Mouse (Mus musculus): ENCODE measurements around the gene Ric8a. TPM values are rescaled to one million over a fixed set of nuclear protein-coding genes. Genes with fewer than 3 reads are reported as not detected.

The Ric8a gene
- polyA plus RNA-seq, 1 experiment from 2014 or later, result 65.7 TPM

GRCm38 (mm10) chr7:140860728-140861127 is 4.0 kb downstream of the Ric8a start:
- no peak for ATAC-seq (ENCODE audit: insufficient number of reproducible peaks, insufficient read depth, low FRiP score, low read depth)
- H3K4me2 ChIP-seq (replicated peaks; ENCODE audit: low read depth, low read length), result no peak overlapping the region
- H3K27ac ChIP-seq (ENCODE audit: low read length), result no peak overlapping the region
- peaks cover 7% of the 10 kb centered on the region for H3K4me1 ChIP-seq (ENCODE audit: control insufficient read depth, insufficient read depth, low read length)
- no peaks in the 10 kb centered on the region for H3K27me3 ChIP-seq (ENCODE audit: control insufficient read depth, insufficient read depth, low read length)
- H3K4me3 ChIP-seq (ENCODE audit: low read depth, low read length), result no peak overlapping the region
- no peak overlapping the region for H3K9ac ChIP-seq (replicated peaks; ENCODE audit: low read depth, low read length)
- 82% methylated on average over 5 of the region's 5 CpGs for WGBS
- no peaks in the 10 kb centered on the region for H3K9me3 ChIP-seq (ENCODE audit: control insufficient read depth, low read depth, low read length)
- H3K36me3 ChIP-seq (ENCODE audit: control insufficient read depth, insufficient read depth, low read length), result peaks cover 53% of the 10 kb centered on the region

DNA sequence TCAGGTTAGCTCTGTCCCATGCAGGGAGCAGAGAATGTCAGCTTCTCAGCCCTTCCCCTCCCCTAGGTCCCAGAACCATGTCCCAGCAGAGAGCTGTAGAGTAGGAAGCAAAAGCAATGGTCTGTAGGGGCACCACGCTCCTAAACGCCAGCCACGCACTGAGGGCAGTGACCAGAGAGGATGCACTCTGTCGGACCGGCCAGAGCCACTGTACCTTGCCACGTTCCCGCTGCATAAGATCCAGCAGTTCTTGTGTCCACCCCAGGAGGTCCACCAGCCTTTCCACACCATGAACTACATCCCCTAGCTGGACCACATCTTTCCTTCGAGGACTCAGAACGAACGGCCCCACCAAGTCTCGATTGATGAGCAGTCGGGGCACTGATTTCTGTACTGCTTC is 8.0 kb downstream of the Ric8a start:
- H3K4me2 ChIP-seq (replicated peaks; ENCODE audit: low read depth, low read length), result no peak overlapping the region
- H3K9me3 ChIP-seq (ENCODE audit: control insufficient read depth, low read depth, low read length), result no peaks in the 10 kb centered on the region
- H3K4me1 ChIP-seq (ENCODE audit: control insufficient read depth, insufficient read depth, low read length), result no peaks in the 10 kb centered on the region
- 90% methylated on average over 12 of the region's 12 CpGs for WGBS
- H3K9ac ChIP-seq (replicated peaks; ENCODE audit: low read depth, low read length), result no peak overlapping the region
- H3K36me3 ChIP-seq (ENCODE audit: control insufficient read depth, insufficient read depth, low read length), result peaks cover 38% of the 10 kb centered on the region
- no peak for ATAC-seq (ENCODE audit: insufficient number of reproducible peaks, insufficient read depth, low FRiP score, low read depth)
- no peaks in the 10 kb centered on the region for H3K27me3 ChIP-seq (ENCODE audit: control insufficient read depth, insufficient read depth, low read length)
- no peak overlapping the region for H3K4me3 ChIP-seq (ENCODE audit: low read depth, low read length)
- H3K27ac ChIP-seq (ENCODE audit: low read length), result no peak overlapping the region

- Histone ChIP-seq H3K4me1 (ENCODE audit: control insufficient read depth, insufficient read depth, low read length) (no peaks in the 10 kb centered on the region), H3K4me2 (replicated peaks; ENCODE audit: low read depth, low read length) (no peak overlapping the region), H3K9me3 (ENCODE audit: control insufficient read depth, low read depth, low read length) (no peaks in the 10 kb centered on the region), H3K9ac (replicated peaks; ENCODE audit: low read depth, low read length) (no peak overlapping the region), H3K27ac (ENCODE audit: low read length) (no peak overlapping the region), H3K36me3 (ENCODE audit: control insufficient read depth, insufficient read depth, low read length) (peaks cover 14% of the 10 kb centered on the region; the same call in 1 of the 2 replicates), H3K27me3 (ENCODE audit: control insufficient read depth, insufficient read depth, low read length) (no peaks in the 10 kb centered on the region), H3K4me3 (ENCODE audit: low read depth, low read length) (no peak overlapping the region)
- ATAC-seq (ENCODE audit: insufficient number of reproducible peaks, insufficient read depth, low FRiP score, low read depth), result no peak
- 92% methylated on average over 4 of the region's 4 CpGs for WGBS
Measured at GRCm38 (mm10) chr7:140874224-140874623, 17.5 kb downstream of the Ric8a start.

GRCm38 (mm10) chr7:140877364-140877763 is 20.6 kb downstream of the Ric8a start:
- no peaks in the 10 kb centered on the region for H3K9me3 ChIP-seq (ENCODE audit: control insufficient read depth, low read depth, low read length)
- no peak overlapping the region for H3K4me2 ChIP-seq (replicated peaks; ENCODE audit: low read depth, low read length)
- ATAC-seq (ENCODE audit: insufficient number of reproducible peaks, insufficient read depth, low FRiP score, low read depth), result no peak
- H3K4me3 ChIP-seq (ENCODE audit: low read depth, low read length), result no peak overlapping the region
- H3K27me3 ChIP-seq (ENCODE audit: control insufficient read depth, insufficient read depth, low read length), result no peaks in the 10 kb centered on the region
- peaks cover 7% of the 10 kb centered on the region; the same call in 1 of the 2 replicates for H3K4me1 ChIP-seq (ENCODE audit: control insufficient read depth, insufficient read depth, low read length)
- no peak overlapping the region for H3K27ac ChIP-seq (ENCODE audit: low read length)
- 73% methylated on average over 6 of the region's 6 CpGs for WGBS
- peaks cover 8% of the 10 kb centered on the region; the same call in 1 of the 2 replicates for H3K36me3 ChIP-seq (ENCODE audit: control insufficient read depth, insufficient read depth, low read length)
- H3K9ac ChIP-seq (replicated peaks; ENCODE audit: low read depth, low read length), result no peak overlapping the region

- WGBS, result 89% methylated on average over 7 of the region's 7 CpGs
- ATAC-seq (ENCODE audit: insufficient number of reproducible peaks, insufficient read depth, low FRiP score, low read depth), result no peak
- H3K27me3 ChIP-seq (ENCODE audit: control insufficient read depth, insufficient read depth, low read length), result no peaks in the 10 kb centered on the region
- H3K4me2 ChIP-seq (replicated peaks; ENCODE audit: low read depth, low read length), result no peak overlapping the region
- H3K4me3 ChIP-seq (ENCODE audit: low read depth, low read length), result no peak overlapping the region
- no peaks in the 10 kb centered on the region for H3K9me3 ChIP-seq (ENCODE audit: control insufficient read depth, low read depth, low read length)
- no peak overlapping the region for H3K27ac ChIP-seq (ENCODE audit: low read length)
- peaks cover 7% of the 10 kb centered on the region; the same call in 1 of the 2 replicates for H3K4me1 ChIP-seq (ENCODE audit: control insufficient read depth, insufficient read depth, low read length)
- H3K36me3 ChIP-seq (ENCODE audit: control insufficient read depth, insufficient read depth, low read length), result peaks cover 6% of the 10 kb centered on the region; the same call in 1 of the 2 replicates
- H3K9ac ChIP-seq (replicated peaks; ENCODE audit: low read depth, low read length), result no peak overlapping the region
Measured at GRCm38 (mm10) chr7:140879355-140879754, 22.6 kb downstream of the Ric8a start.

- Histone ChIP-seq H3K36me3 (ENCODE audit: control insufficient read depth, insufficient read depth, low read length) (peaks cover 9% of the 10 kb centered on the region; the same call in 1 of the 2 replicates), H3K4me2 (replicated peaks; ENCODE audit: low read depth, low read length) (peak overlapping the region; percentile 59; the same call in 1 of the 2 replicates), H3K4me3 (ENCODE audit: low read depth, low read length) (no peak overlapping the region), H3K27ac (ENCODE audit: low read length) (no peak overlapping the region), H3K4me1 (ENCODE audit: control insufficient read depth, insufficient read depth, low read length) (peaks cover 7% of the 10 kb centered on the region; the same call in 1 of the 2 replicates), H3K27me3 (ENCODE audit: control insufficient read depth, insufficient read depth, low read length) (no peaks in the 10 kb centered on the region), H3K9me3 (ENCODE audit: control insufficient read depth, low read depth, low read length) (no peaks in the 10 kb centered on the region), H3K9ac (replicated peaks; ENCODE audit: low read depth, low read length) (no peak overlapping the region)
- 73% methylated on average over 3 of the region's 3 CpGs for WGBS
- ATAC-seq (ENCODE audit: insufficient number of reproducible peaks, insufficient read depth, low FRiP score, low read depth), result no peak
Measured at GRCm38 (mm10) chr7:140880419-140880818, 23.7 kb downstream of the Ric8a start.

DNA sequence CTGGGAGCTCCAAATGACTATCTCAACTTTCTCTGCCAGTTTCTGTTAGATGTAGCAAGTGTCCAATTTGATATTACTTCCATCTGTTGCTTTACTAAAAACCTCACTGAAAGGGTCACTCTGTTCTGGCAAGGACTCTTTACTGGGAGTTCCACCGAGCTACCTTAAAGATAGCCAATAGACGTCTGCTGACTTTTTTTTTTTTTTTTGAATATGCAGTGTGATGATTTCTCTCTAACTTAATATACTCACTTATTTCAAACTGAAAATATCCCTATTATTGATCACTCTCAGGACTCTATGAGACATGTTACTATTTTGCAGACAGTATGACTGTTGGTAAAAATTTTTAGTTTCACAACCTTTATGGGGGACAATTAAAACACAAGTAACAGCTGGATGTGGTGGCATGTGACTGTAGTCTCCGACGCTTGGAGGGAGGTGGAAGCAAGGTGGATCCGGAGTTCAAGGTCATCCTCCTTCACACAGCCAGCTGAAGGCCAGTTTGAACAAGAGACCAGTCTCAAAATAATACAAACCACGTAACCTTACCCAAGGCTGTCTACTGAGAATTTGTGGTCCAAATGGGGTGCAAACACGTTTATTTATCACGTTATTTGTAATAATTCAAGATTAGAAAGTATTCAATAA is 24.2 kb downstream of the Ric8a start:
- peak overlapping the region; percentile 79 for H3K4me3 ChIP-seq (ENCODE audit: low read depth, low read length)
- peaks cover 7% of the 10 kb centered on the region; the same call in 1 of the 2 replicates for H3K4me1 ChIP-seq (ENCODE audit: control insufficient read depth, insufficient read depth, low read length)
- H3K9me3 ChIP-seq (ENCODE audit: control insufficient read depth, low read depth, low read length), result no peaks in the 10 kb centered on the region
- peaks cover 4% of the 10 kb centered on the region; the same call in 1 of the 2 replicates for H3K36me3 ChIP-seq (ENCODE audit: control insufficient read depth, insufficient read depth, low read length)
- H3K9ac ChIP-seq (replicated peaks; ENCODE audit: low read depth, low read length), result peak overlapping the region; percentile 19; the same call in 1 of the 2 replicates
- no peaks in the 10 kb centered on the region for H3K27me3 ChIP-seq (ENCODE audit: control insufficient read depth, insufficient read depth, low read length)
- H3K4me2 ChIP-seq (replicated peaks; ENCODE audit: low read depth, low read length), result peak overlapping the region; percentile 59
- no peak overlapping the region; the same call in 1 of the 2 replicates for H3K27ac ChIP-seq (ENCODE audit: low read length)
- no peak for ATAC-seq (ENCODE audit: insufficient number of reproducible peaks, insufficient read depth, low FRiP score, low read depth)
- 15% methylated on average over 8 of the region's 8 CpGs for WGBS

DNA sequence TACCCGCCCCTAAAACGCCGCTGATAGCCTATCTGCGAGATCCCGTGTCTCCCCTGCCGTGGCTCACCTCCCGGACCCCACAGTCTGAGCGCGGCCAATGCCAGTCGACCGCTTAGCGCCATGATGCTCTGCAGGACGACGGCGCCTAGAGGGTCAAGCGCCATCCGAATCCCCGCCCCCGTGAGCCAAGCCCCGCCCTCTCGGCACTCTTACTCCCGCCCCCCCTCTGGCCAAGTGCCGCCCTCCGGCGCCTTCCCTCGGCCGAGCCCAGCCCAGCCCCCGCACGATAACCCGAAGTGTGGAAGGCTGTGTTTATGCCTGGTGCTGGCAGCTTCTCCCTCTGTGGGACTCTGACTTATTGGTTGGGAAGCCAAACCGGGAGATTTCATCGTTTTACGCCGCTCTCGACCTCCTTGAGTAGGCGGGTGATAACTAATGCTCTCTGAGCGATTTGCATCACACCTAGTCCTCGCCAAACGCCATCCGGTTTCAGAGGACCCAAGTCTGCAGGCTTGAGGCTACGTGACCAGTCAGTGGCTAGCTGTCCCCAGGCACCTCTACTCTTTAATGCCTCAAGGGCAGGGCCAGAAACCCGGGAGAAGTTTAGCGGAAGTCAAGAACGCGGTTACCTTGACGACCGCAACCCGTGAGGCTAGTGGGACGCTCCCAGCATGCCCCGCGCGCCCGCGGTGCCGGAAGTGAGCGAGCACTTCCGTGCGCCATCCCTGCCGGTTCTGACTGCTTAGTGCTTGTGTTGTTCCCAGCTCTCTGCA is 25.1 kb downstream of the Ric8a start, which contains the start of the genes Psmd13 and Sirt3:
TSS of gene Psmd13 (plus strand) at position 273 of the 773 bp plus-strand sequence.
TSS of gene Sirt3 (minus strand) at position 614 of the 773 bp plus-strand sequence.
- WGBS, result under 1% methylated on average over 59 of the region's 59 CpGs
- peak; percentile 95 for ATAC-seq (ENCODE audit: insufficient number of reproducible peaks, insufficient read depth, low FRiP score, low read depth)

More for the DNA sequence above, 25.1 kb downstream of the Ric8a start, which contains the start of the genes Psmd13 and Sirt3:
- Histone ChIP-seq H3K27me3 (ENCODE audit: control insufficient read depth, insufficient read depth, low read length) (no peaks in the 10 kb centered on the region), H3K9me3 (ENCODE audit: control insufficient read depth, low read depth, low read length) (no peaks in the 10 kb centered on the region), H3K36me3 (ENCODE audit: control insufficient read depth, insufficient read depth, low read length) (peaks cover 7% of the 10 kb centered on the region; the same call in 1 of the 2 replicates), H3K9ac (replicated peaks; ENCODE audit: low read depth, low read length) (peak within 1 kb of the TSS; percentile 66), H3K4me2 (replicated peaks; ENCODE audit: low read depth, low read length) (peak within 1 kb of the TSS; percentile 59), H3K27ac (ENCODE audit: low read length) (peak within 1 kb of the TSS; percentile 85), H3K4me3 (ENCODE audit: low read depth, low read length) (peak within 1 kb of the TSS; percentile 79), H3K4me1 (ENCODE audit: control insufficient read depth, insufficient read depth, low read length) (peaks cover 7% of the 10 kb centered on the region; the same call in 1 of the 2 replicates)

Data from stomach, embryonic 14.5 days (tissue).